Mouse (Mus musculus) neutrophil, adult 5-6 weeks (primary cell): ENCODE results near the gene Tbx2. TPM values are rescaled to one million over a fixed set of nuclear protein-coding genes. Genes with fewer than 3 reads are reported as not detected.

Experiments
- ATAC-seq: fragments of 151-379, 151-347 bp; 2 replicates; pipeline ENCODE4 v1.8.0; 2017; ENCODE audit warnings: mild to moderate bottlenecking, moderate TSS enrichment; ENCODE audit not compliant: insufficient number of reproducible peaks, poor library complexity, low FRiP score, severe bottlenecking; ENCODE audit errors: extremely low read depth
- total RNA-seq: library from RNA; stranded (forward); fragments of 200-1000 nt; gene quantifications from 2 replicates; pipeline ENCODE4 v1.2.3, GENCODE M21; 2017

Gene Tbx2
- total RNA-seq, 1 experiment from 2014 or later: 0.12 TPM

DNA sequence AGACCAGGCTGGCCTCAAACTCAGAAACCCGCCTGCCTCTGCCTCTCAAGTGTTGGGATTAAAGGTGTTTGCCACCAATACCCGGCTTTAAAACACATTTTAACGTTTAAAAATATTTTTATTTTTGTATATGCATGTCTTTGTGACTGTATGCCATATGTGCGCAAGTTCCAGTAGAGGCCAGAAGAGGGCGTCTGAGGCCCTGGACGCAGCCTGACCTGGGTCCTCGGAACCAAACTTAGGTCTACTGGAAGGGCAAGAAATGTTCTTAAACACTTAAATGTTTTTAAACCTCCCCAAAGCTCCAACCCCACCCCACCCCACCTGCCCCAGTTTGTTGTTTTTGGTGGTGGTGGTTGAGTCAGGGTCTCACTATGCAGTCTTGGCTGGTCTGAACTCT, 32.0 kb downstream of the Tbx2 start:
- ATAC-seq: no peak

DNA sequence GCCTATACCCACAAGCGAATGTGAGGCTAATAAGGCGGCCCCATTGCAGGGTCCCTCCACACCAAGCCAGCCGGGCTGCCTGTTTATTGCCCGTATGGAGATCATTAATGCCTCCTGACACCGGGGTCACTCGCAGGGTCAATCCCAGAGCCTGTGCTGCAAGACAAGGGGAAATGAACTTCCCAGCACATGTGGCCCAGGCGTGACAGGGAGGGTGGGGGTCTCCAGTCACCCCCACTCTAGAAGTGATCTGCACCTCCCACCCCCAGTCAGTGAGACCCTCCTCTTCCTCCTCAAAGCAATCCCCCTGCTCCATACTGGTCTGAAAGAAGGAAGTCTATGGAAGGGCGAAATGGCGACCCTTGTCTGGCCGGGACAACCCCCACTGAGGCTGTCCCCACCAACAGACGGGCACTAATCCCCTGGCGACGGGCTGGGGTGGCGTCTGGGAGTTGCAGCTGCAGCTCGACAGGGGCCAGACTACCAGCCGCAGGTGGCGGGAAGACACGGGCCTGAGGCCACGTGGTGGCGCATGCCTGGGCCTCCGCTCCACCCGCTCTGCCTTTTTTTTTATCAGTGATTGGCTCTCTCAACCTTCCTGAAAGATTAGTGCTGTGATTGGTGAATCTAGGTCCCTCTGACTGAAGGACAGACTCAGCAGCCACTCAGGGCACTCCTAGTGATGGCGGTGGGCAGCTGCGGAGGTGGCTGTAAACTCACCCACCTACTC, 43.9 kb downstream of the Tbx2 start:
- ATAC-seq: no peak

DNA sequence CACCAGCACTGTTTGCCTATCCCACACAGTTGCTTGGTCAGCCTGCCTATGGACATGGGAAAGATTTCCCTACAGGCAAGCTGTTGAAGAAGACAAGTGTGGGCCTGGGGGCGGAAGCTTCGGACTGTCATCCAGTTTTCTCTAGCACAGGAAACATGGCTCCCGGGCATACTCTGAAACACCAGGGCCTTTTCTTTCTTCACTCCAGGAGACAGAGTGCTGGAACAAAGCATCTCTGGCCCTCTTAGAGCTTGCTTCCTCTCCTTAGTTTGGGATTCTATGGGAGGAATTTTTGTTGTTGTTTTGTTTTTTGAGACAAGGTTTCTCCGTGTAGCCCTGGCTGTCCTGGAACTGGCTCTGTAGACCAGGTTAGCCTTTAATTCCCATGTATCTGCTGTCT, 52.1 kb downstream of the Tbx2 start:
- ATAC-seq: no peak

DNA sequence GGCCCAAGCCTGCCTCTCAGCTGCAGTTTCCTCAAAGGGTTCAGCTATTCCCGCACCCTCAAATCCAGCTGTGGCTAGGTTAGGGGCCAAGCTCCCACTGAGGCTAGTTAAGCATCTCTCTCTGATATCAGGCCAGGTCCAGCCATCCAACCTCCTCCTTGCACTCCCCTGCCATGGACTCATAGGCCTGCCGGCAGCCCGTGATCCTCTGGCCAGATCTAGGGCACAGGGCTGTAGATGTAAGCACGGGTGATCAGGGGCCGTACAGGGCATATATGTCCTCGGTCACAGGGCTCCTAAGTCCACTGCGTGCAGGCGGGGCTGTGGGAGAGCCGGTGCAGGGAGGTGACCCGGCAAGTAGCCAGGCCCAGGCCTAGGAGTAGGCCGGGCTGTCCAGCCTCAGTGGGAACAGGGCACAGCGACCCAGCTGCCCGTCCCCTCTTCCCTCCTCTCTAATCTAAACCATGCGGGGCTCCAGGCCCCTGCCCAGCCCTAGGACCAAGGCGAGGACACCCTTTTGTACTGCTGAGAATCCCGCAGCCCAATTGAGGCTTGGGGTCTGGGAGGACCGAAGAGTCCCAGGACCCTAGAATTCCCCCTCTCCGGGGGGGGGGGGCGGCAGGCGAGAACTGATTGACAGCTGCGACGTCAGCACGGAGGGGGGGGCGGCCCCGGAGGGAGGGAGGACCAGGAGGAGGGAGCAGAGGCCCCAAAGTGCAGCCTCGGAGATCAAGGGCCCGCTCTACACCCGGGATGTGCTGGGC, 53.5 kb downstream of the Tbx2 start, which contains the start of gene Tbx4:
Gene Tbx4 (plus strand): TSS at position 758 of the 764 bp plus-strand sequence.
- ATAC-seq: no peak

DNA sequence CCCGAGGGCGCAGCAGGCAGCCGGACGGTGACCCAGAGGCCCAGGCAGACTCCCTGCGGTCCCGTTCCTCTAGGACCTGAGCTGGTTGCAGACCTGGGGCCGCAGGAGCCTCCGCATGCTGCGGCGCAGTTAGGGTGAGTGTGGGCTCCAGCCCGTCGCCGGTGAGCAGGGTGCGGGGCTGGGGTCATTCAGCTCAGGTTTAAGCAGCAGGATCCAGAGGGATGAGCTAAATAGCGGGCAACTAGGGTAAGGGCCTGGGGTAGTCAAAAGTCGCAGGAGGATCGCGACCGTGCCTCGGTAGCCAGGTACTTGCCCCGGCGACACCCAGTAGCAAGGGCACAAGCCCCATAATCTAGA, 54.1 kb downstream of the Tbx2 start:
- no peak for ATAC-seq

DNA sequence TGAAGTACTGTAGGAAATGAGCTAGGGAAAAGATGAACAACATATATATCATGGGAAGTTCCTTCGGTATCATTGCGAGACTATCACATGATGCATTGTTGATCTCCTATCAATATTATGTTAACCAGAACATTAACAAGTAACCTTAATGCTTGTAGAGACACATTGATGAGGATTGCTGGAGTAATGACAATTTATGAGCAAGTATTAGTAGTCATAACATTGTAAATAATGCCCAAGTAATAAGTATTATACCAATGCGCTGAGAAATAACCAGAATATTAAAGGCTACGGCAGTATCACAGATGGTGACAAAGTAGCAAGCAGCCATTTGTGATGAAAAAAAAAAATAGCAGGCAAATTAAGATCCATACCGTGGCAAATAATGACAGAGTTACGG, 54.9 kb downstream of the Tbx2 start:
- no peak for ATAC-seq

DNA sequence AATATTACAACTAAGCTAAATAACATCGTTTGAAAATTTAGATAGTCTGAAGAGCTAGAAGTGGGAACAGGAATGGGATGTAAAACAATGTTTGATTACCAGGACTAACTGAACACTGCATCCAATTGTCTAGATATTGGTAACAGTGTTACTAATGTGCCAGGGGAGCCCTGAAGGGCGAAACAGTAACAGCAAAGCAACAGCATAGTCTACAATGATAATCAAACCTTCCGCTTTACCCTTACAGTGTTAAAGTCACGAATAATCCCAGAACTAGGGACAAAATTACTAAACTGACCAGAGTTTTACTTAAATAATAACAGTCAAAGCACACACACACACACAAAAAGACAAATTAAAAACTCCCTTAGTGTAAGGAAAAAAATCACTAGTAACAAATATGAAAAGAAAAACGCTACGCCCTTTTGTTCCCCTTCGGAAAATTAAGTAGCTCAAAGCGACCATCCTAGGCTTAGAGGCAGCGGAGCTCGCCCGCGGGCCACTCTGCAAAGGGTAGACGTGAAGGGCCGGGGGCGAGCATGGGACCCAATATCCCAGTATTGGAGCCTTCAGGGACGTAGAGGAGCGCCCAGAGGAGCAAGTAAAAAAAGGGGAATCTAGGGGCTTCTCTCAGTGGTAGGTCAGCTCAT, 55.6 kb downstream of the Tbx2 start:
- no peak for ATAC-seq

DNA sequence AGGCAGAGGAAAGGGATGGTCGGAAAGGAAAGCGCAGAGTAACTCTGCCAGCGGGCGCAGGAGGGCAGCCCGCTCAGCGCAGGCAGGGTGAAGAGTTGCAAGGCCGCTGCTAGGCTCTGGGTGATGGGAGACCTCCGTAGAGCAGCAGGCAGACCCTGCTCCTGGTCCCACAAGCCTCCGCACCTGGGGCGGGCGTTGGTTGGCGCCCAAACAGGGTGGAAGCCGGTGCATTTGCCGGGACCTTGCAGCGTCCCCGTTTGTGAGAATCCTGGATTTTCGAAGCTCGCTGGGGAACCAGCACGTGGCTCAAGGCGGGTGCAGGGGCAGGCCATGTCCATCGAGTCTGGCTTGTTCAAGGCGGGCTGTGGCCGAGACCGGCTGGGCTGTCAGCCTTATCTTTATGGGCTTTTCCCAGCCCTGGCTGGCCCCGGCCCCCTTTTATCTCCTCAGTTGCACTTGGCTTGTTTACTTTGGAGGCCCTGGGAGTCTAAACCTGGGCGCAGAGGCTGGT, 56.2 kb downstream of the Tbx2 start:
- no peak for ATAC-seq

DNA sequence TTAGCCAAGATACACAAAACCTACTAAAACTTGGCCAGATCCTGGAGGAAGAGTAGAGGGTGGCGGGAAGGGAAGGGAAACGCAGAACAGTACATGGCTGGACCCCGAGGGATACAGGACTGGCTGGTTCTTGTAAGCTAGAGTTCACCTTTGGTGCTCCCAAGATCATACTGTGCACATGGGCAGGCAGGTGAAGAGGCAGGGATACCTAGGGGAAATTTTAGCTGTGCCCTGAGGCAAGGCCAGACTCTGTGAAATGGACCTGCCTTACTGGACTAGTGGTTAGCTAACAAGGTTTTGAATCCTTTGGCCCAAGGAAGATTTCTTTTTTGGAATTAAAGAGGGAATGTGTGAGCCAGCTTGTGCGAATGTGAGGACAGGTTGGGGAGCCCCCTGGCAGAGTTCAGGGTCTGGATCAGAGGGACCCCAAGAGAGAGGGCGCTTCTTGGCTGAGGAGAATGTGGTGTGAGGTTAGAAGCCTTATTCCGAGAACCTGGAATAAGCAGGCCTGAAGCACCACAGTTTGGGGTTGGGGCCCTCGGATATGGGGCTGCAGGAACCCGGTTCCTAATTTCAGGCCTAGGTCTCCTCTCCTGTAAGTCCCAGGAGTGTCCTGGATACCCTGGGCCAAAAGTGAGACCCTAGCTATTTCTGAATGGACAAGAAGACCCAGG, 56.8 kb downstream of the Tbx2 start:
- ATAC-seq: no peak

DNA sequence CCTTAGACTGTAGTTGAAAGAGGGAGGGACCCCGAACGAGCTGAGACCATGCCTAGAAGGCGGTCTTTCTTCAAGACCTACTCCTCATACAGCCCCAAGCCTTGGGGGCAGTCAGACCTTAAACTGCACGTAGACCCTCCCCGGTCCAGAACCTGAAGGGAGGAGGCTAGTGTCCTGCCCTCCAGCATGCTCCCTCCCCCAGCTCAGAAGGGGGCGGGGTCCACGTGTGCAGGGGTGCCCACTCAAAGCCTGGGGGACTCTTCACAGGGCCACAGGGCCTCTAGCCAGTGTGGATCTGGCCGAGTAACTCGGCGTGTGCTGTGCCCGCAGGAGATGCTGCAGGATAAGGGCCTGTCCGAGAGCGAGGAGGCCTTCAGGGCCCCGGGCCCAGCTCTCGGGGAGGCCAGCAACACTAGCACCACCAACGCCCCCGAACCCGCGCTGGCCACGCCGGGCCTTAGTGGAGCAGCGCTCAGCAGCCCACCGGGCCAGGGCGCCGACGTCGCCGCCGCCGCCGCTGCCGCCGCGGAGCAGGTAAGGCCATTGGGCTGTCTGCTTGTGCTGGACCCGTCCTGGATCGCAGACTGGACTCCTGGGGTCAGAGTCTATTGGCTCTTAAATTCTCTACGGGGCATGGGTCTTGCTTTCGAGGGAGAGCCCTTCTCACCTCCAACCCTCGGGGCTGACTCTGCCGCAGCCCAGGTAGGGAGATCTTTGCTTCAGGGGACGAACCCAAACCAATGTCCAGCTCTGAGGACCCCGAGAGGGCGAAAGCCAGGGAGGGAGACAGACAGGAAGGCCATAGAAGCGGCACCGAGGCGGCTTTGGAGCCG, 57.6 kb downstream of the Tbx2 start:
- ATAC-seq: no peak

DNA sequence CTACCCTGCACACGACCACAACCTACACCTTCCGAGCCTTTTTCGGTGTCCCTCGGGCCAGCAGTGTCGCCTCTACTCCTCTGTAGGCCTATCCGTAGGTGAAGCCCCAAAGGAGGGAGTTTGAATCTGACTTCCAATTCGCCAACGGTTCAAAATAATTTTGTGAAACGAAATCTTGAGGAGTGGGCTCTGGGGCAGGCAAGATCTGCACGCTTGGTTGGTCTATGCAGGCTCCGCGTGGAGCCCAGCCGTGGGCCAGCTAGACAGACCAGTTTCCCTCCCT, 58.2 kb downstream of the Tbx2 start:
- no peak for ATAC-seq

DNA sequence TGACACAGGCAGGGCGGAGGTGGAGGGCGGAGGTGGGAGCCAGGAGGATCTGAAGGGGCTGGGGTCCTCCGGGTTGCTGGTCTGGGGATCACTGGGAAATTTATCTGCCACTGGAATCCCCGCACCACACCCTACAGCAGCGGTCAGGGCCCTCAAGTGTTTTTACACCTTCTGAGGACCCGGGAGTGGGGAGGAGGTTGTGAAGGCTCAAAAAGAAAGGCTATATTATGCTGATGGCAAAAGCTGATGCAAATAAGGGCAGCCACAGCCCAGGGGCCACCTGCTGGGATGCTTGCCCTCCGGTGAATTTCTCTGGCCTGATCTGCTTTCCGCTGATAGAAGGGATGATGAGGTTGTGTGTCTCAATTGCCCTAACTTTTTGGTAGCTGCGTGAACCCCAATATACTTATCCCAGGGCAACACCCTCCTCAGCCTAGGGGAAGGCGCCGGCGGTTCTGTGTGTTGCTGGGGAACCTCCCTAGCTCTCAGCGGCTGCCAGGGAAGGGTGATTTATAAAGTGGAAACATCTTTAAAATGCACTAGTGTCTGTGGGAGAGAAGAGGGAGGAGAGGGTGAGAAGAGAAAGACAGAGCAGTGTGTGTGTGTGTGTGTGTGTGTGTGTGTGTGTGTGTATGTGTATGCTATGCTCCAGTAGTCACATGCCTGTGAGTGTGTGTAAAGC, 58.8 kb downstream of the Tbx2 start:
- no peak for ATAC-seq

Other genes starting within 250 kb of the Tbx2 start
- gene Gm11444, start 17.8 kb downstream of the Tbx2 start, total RNA-seq: not detected in 2 replicates
- gene Tbx4, start 53.9 kb downstream of the Tbx2 start, total RNA-seq: not detected in 2 replicates